Comparison of ENCODE assay signal across 8 mouse cellular contexts in the genomic region with DNA sequence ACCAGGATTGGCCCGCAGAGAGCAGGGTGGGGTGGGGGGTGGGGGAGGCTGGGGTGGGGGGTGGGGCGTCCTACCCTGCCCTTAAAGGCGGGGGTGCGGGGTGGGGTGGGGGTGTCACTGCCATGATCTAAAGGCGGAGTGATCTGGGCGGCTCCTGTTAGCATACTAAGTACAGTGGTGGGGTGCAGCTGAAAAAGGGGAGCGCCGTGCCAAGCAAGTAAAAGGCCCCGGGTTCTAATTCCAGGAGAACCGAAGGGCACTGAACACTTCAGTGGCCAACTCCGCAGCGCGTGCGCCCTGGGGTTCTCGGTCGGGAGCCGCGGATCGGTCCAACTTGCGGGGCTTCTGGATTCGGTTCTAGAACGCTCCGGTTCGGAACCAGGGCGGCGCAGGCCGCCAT. TPM values are rescaled to one million over a fixed set of nuclear protein-coding genes. Genes with fewer than 3 reads are reported as not detected.
DNase-seq lines count a peak whose midpoint lies in the region; ATAC-seq lines count a peak whose summit lies in the region.

No protein-coding gene starts in this region.

- peak; percentile 36 for ATAC-seq in lung, embryonic 15.5 days (ENCODE audit: borderline replicate concordance, extremely low read depth, low FRiP score, low TSS enrichment)
- ATAC-seq in intestine, embryonic 16.5 days: peak; percentile 68
- peak; percentile 24 for ATAC-seq in neural tube, embryonic 13.5 days (ENCODE audit: low read depth)

- H3K4me2 ChIP-seq in lung, embryonic 15.5 days: peak overlapping the region; percentile 98
- H3K4me2 ChIP-seq in intestine, embryonic 16.5 days (ENCODE audit: low read depth, low read length): peak overlapping the region; percentile 98
- peak overlapping the region; percentile 96 for H3K4me2 ChIP-seq in neural tube, embryonic 13.5 days

- peak overlapping the region; percentile 80 for H3K9ac ChIP-seq in lung, embryonic 15.5 days
- peak overlapping the region; percentile 82 for H3K9ac ChIP-seq in intestine, embryonic 16.5 days (ENCODE audit: low read depth, low read length)
- H3K9ac ChIP-seq in neural tube, embryonic 13.5 days: peak overlapping the region; percentile 68

- H3K27ac ChIP-seq in lung, embryonic 15.5 days: peak overlapping the region; percentile 81
- H3K27ac ChIP-seq in embryonic facial prominence, embryonic 10.5 days (replicated peaks): peak overlapping the region; percentile 98
- H3K27ac ChIP-seq in intestine, embryonic 16.5 days (ENCODE audit: low read length): peak overlapping the region; percentile 78
- H3K27ac ChIP-seq in neural tube, embryonic 13.5 days (replicated peaks): no peak overlapping the region

- no peak for DNase-seq in lung, adult 18-20 months
- DNase-seq in embryonic facial prominence, embryonic 10.5 days (ENCODE audit: low spot score): no peak
- DNase-seq in adrenal gland, postnatal 36 days: no peak
- no peak for DNase-seq in adrenal gland, adult 18-20 months (ENCODE audit: low spot score in 2 of 2)
- DNase-seq in urinary bladder, adult 2 months (ENCODE audit: low spot score): no peak

- under 1% methylated on average over 27 of the region's 27 CpGs for WGBS in lung, embryonic 15.5 days
- under 1% methylated on average over 27 of the region's 27 CpGs for WGBS in embryonic facial prominence, embryonic 10.5 days
- under 1% methylated on average over 27 of the region's 27 CpGs for WGBS in intestine, embryonic 16.5 days
- 1% methylated on average over 27 of the region's 27 CpGs for WGBS in neural tube, embryonic 13.5 days

- H3K4me1 ChIP-seq in lung, embryonic 15.5 days: peaks cover 5% of the 10 kb centered on the region; the same call in 1 of the 2 replicates
- peaks cover 34% of the 10 kb centered on the region for H3K4me1 ChIP-seq in embryonic facial prominence, embryonic 10.5 days
- peaks cover 9% of the 10 kb centered on the region for H3K4me1 ChIP-seq in intestine, embryonic 16.5 days (ENCODE audit: control insufficient read depth, insufficient read depth, low read length)
- peaks cover 21% of the 10 kb centered on the region for H3K4me1 ChIP-seq in neural tube, embryonic 13.5 days (replicated peaks)

- peak overlapping the region; percentile 63 for H3K4me3 ChIP-seq in lung, embryonic 15.5 days
- peak overlapping the region; percentile 71 for H3K4me3 ChIP-seq in embryonic facial prominence, embryonic 10.5 days
- H3K4me3 ChIP-seq in intestine, embryonic 16.5 days (ENCODE audit: low read length): peak overlapping the region; percentile 65
- peak overlapping the region; percentile 52 for H3K4me3 ChIP-seq in neural tube, embryonic 13.5 days

- H3K9me3 ChIP-seq in lung, embryonic 15.5 days: no peaks in the 10 kb centered on the region
- H3K9me3 ChIP-seq in embryonic facial prominence, embryonic 10.5 days: no peaks in the 10 kb centered on the region
- H3K9me3 ChIP-seq in intestine, embryonic 16.5 days (ENCODE audit: control insufficient read depth, low read length): no peaks in the 10 kb centered on the region
- no peaks in the 10 kb centered on the region for H3K9me3 ChIP-seq in neural tube, embryonic 13.5 days

- H3K27me3 ChIP-seq in lung, embryonic 15.5 days: no peaks in the 10 kb centered on the region
- no peaks in the 10 kb centered on the region for H3K27me3 ChIP-seq in embryonic facial prominence, embryonic 10.5 days (replicated peaks; ENCODE audit: low read depth, poor library complexity, severe bottlenecking)
- no peaks in the 10 kb centered on the region for H3K27me3 ChIP-seq in intestine, embryonic 16.5 days (replicated peaks; ENCODE audit: control insufficient read depth, insufficient read depth, low read length)
- no peaks in the 10 kb centered on the region for H3K27me3 ChIP-seq in neural tube, embryonic 13.5 days

- H3K36me3 ChIP-seq in lung, embryonic 15.5 days: no peaks in the 10 kb centered on the region
- H3K36me3 ChIP-seq in embryonic facial prominence, embryonic 10.5 days (replicated peaks): peaks cover 11% of the 10 kb centered on the region
- H3K36me3 ChIP-seq in intestine, embryonic 16.5 days (ENCODE audit: control insufficient read depth, insufficient read depth, low read length): no peaks in the 10 kb centered on the region
- H3K36me3 ChIP-seq in neural tube, embryonic 13.5 days: peaks cover 17% of the 10 kb centered on the region

RNA-seq across cellular contexts. Expression of gene Mnd1, which starts 0.4 kb away (rescaled TPM):
- polyA plus RNA-seq in lung, embryonic 15.5 days (2015; fragmentation: Nextera tagmentation; extraction: Ambion mirVana): 13.0 and 13.7 TPM in 2 replicates
- polyA plus RNA-seq in embryonic facial prominence, embryonic 10.5 days (2016; fragmentation: Nextera tagmentation; extraction: Ambion mirVana): 13.4 and 15.2 TPM in 2 replicates
- polyA plus RNA-seq in intestine, embryonic 16.5 days (2015; fragmentation: Nextera tagmentation; extraction: Ambion mirVana): 8.0 and 9.9 TPM in 2 replicates
- polyA plus RNA-seq in neural tube, embryonic 13.5 days (2015; fragmentation: Nextera tagmentation; extraction: Ambion mirVana): 2.2 and 2.8 TPM in 2 replicates
- 10 to 100 TPM; 13.1 to 16.0 TPM for total RNA-seq in adrenal gland, postnatal 36 days (2021)
- 10 to 100 TPM in 1 of 2 experiments, 1 to 10 TPM in 1; 9.8 to 10.2 TPM for total RNA-seq in adrenal gland, adult 18-20 months (2021)
- 4.2 TPM in 2 replicates for polyA plus RNA-seq in urinary bladder, adult 2 months (2012; rRNA removed)

RNA-seq across cellular contexts. Expression of gene Gm6525, which starts 18.8 kb away (rescaled TPM):
- polyA plus RNA-seq in lung, embryonic 15.5 days (2015; fragmentation: Nextera tagmentation; extraction: Ambion mirVana): 0.52 and 0.67 TPM in 2 replicates
- polyA plus RNA-seq in embryonic facial prominence, embryonic 10.5 days (2016; fragmentation: Nextera tagmentation; extraction: Ambion mirVana): 0.91 and 1.3 TPM in 2 replicates
- 1.2 and 1.4 TPM in 2 replicates for polyA plus RNA-seq in intestine, embryonic 16.5 days (2015; fragmentation: Nextera tagmentation; extraction: Ambion mirVana)
- polyA plus RNA-seq in neural tube, embryonic 13.5 days (2015; fragmentation: Nextera tagmentation; extraction: Ambion mirVana): 2.0 and 3.5 TPM in 2 replicates
- total RNA-seq in adrenal gland, postnatal 36 days (2021): under 1 TPM in 1 of 2 experiments, not detected in 1; 0.50 TPM
- under 1 TPM in 1 of 2 experiments, not detected in 1; 0.30 TPM for total RNA-seq in adrenal gland, adult 18-20 months (2021)
- not detected in 2 replicates for polyA plus RNA-seq in urinary bladder, adult 2 months (2012; rRNA removed)
